Mouse (Mus musculus) heart, adult 9 months (tissue): ENCODE data around the gene Pde6h.

Source experiments
- DNase-seq, 2 experiments: peaks; one replicate each; pipeline ENCODE4 v3.0.0; 2022; ENCODE audit warnings: low spot score in 2 of 2

Pde6h gene

DNA sequence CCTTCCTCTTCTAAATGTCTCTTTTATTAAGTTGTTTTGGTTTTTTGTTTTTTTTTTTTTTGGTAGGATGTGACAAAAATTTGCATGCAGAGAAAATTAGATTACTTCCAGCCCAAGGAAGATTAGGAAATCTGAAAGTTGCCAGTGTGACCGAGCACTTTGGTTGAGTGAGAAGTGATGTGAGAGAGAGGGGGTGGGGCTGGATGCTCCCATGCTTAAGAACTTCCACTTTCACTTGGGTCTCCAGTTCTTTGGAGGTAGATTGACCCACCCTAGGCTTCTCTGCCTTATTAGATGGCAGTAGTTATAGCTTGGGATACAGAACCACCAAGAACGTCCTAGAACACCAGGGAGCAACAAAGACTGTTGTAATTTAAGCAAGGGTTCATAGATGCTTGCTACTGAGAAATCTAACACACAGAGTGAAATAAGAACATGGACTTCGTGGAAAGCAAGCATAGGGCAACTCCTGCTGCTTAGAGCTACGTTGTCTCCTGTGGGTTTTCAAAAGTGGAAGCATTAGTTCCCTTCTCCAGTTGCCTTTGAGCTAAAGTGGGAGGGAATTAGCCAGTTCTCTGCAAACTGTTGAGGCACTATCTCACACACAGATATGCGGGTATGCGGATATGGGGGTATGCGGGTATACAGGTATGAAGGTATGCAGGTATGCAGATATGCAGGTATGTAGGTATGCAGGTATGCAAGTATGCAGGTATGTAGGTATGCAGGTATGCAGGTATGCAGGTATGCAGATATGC lies 93.8 kb downstream of the Pde6h start:
- DNase-seq, result no peak
